Mouse (Mus musculus) heart, postnatal 0 days (tissue): ENCODE data around the gene Atxn3. TPM values are rescaled to one million over a fixed set of nuclear protein-coding genes. Genes with fewer than 3 reads are reported as not detected.

Experiments used
- ATAC-seq: fragments of 200-750 bp; cut with Nextera tagmentation; 2 replicates; pipeline ENCODE4 v1.8.0; 2017; ENCODE audit warnings: low read depth, moderate number of reproducible peaks, moderate library complexity; ENCODE audit not compliant: insufficient read depth
- DNase-seq: peaks from one replicate; pipeline ENCODE4 v3.0.0-alpha.2; 2016; ENCODE audit warnings: low spot score
- H3K27ac ChIP-seq: fragments of 300-500 bp; sonication (generic); 2 replicates; pipeline ENCODE4 v1.5.1; 2014; ENCODE audit warnings: low read depth, mild to moderate bottlenecking
- H3K27me3 ChIP-seq: fragments of 300-500 bp; sonication (generic); 2 replicates; pipeline ENCODE4 v1.6.1; 2014; ENCODE audit warnings: low read length, mixed read lengths; ENCODE audit not compliant: control insufficient read depth, insufficient read depth
- H3K36me3 ChIP-seq: fragments of 300-500 bp; sonication (generic); replicated peaks from 2 replicates; pipeline ENCODE4 v1.6.1; 2014; ENCODE audit warnings: low read length, mixed read lengths; ENCODE audit not compliant: control insufficient read depth, insufficient read depth
- H3K4me1 ChIP-seq: fragments of 300-500 bp; sonication (generic); 2 replicates; pipeline ENCODE4 v1.6.1; 2014; ENCODE audit warnings: antibody characterized with exemption; ENCODE audit not compliant: control insufficient read depth, insufficient read depth
- H3K4me2 ChIP-seq: fragments of 300-500 bp; sonication (generic); 2 replicates; pipeline ENCODE4 v1.6.1; 2014; ENCODE audit warnings: low read depth, mild to moderate bottlenecking, low read length, moderate library complexity
- H3K4me3 ChIP-seq: fragments of 300-500 bp; sonication (generic); 2 replicates; pipeline ENCODE4 v1.5.1; 2014; ENCODE audit warnings: low read depth, low read length
- H3K9ac ChIP-seq: fragments of 300-500 bp; sonication (generic); replicated peaks from 2 replicates; pipeline ENCODE4 v1.6.1; 2014; ENCODE audit warnings: low read depth, low read length, mixed read lengths
- H3K9me3 ChIP-seq: fragments of 300-500 bp; sonication (generic); replicated peaks from 2 replicates; pipeline ENCODE4 v1.6.1; 2016; ENCODE audit warnings: low read length; ENCODE audit not compliant: control insufficient read depth
- CTCF ChIP-seq: IDR thresholded peaks from 2 replicates; pipeline ENCODE4 v1.5.1; 2016; ENCODE audit warnings: antibody characterized with exemption, control low read depth, low read depth
- EP300 ChIP-seq: IDR thresholded peaks from 2 replicates; pipeline ENCODE4 v1.6.1; 2016; ENCODE audit warnings: antibody characterized with exemption, low read depth
- WGBS: fragments of 180-500 bp; shearing (Covaris S2); extraction: QIAGEN DNeasy Blood & Tissue Kit; methylation state at CpG from one replicate; pipeline ENCODE4 v1.1.7; 2014; 5-methylcytosine and 5-hydroxymethylcytosine counted together
- polyA plus RNA-seq: library from polyadenylated mRNA; unstranded; fragments of >200 nt; fragmentation: Nextera tagmentation; extraction: Ambion mirVana; gene quantifications from 2 replicates; pipeline ENCODE4 v1.2.1, GENCODE M21; 2015
- total RNA-seq: library from RNA; depleted of rRNA; stranded (reverse); fragments of >200 nt; gene quantifications from 2 replicates; pipeline ENCODE4 v1.2.3, GENCODE M21; 2014; ENCODE audit warnings: low replicate concordance

The Atxn3 gene
- total and polyA plus RNA-seq, 2 experiments from 2014 or later, result 7.2 to 15.8 TPM

GRCm38 (mm10) chr12:101911346-101911745, 46.7 kb downstream of the Atxn3 start:
- Histone ChIP-seq H3K27ac (no peak overlapping the region), H3K36me3 (peaks cover 10% of the 10 kb centered on the region), H3K4me1 (peaks cover 24% of the 10 kb centered on the region), H3K9ac (no peak overlapping the region), H3K9me3 (no peaks in the 10 kb centered on the region), H3K4me2 (peak overlapping the region; percentile 79), H3K4me3 (peak overlapping the region; percentile 83; the same call in 1 of the 2 replicates), H3K27me3 (no peaks in the 10 kb centered on the region)
- WGBS, result 79% methylated on average over 3 of the region's 3 CpGs
- TF ChIP-seq EP300, result no peak
- TF ChIP-seq CTCF, result no peak
- ATAC-seq (no peak), DNase-seq (no peak)

- Histone ChIP-seq H3K36me3 (peaks cover 16% of the 10 kb centered on the region), H3K4me3 (no peak overlapping the region), H3K27ac (no peak overlapping the region), H3K9ac (no peak overlapping the region), H3K27me3 (no peaks in the 10 kb centered on the region), H3K9me3 (no peaks in the 10 kb centered on the region), H3K4me2 (no peak overlapping the region), H3K4me1 (peaks cover 24% of the 10 kb centered on the region)
- ATAC-seq (no peak), DNase-seq (no peak)
- TF ChIP-seq EP300 (no peak), CTCF (no peak)
- WGBS, result 80% methylated on average over 6 of the region's 6 CpGs
Measured at GRCm38 (mm10) chr12:101910360-101910759, 47.7 kb downstream of the Atxn3 start.

- 89% methylated on average over 12 of the region's 12 CpGs for WGBS
Measured at GRCm38 (mm10) chr12:101905817-101906216, 52.2 kb downstream of the Atxn3 start.

GRCm38 (mm10) chr12:101904906-101905305, 53.1 kb downstream of the Atxn3 start:
- H3K27me3 ChIP-seq, result no peaks in the 10 kb centered on the region
- no peak overlapping the region for H3K27ac ChIP-seq
- H3K4me2 ChIP-seq, result no peak overlapping the region
- H3K36me3 ChIP-seq, result peaks cover 38% of the 10 kb centered on the region
- no peak overlapping the region for H3K4me3 ChIP-seq
- H3K9me3 ChIP-seq, result no peaks in the 10 kb centered on the region
- ATAC-seq, result no peak
- no peak overlapping the region for H3K9ac ChIP-seq
- 91% methylated on average over 4 of the region's 4 CpGs for whole genome bisulfite sequencing
- TF ChIP-seq CTCF (no peak), EP300 (no peak)
- no peaks in the 10 kb centered on the region for H3K4me1 ChIP-seq
- DNase-seq, result no peak

More at GRCm38 (mm10) chr12:101905817-101906216, 52.2 kb downstream of the Atxn3 start:
- Histone ChIP-seq H3K4me2 (no peak overlapping the region), H3K27ac (no peak overlapping the region), H3K9ac (no peak overlapping the region), H3K4me3 (no peak overlapping the region), H3K27me3 (no peaks in the 10 kb centered on the region), H3K4me1 (peaks cover 4% of the 10 kb centered on the region; the same call in 1 of the 2 replicates), H3K9me3 (no peaks in the 10 kb centered on the region), H3K36me3 (peaks cover 35% of the 10 kb centered on the region)
- TF ChIP-seq EP300, result no peak
- no peak for TF ChIP-seq CTCF
- ATAC-seq, result no peak
- DNase-seq, result no peak

GRCm38 (mm10) chr12:101904170-101904569, 53.9 kb downstream of the Atxn3 start:
- H3K36me3 ChIP-seq, result peaks cover 36% of the 10 kb centered on the region
- H3K4me1 ChIP-seq, result no peaks in the 10 kb centered on the region
- ATAC-seq, result no peak
- H3K27ac ChIP-seq, result no peak overlapping the region
- H3K4me2 ChIP-seq, result no peak overlapping the region
- no peaks in the 10 kb centered on the region for H3K9me3 ChIP-seq
- DNase-seq, result no peak
- H3K4me3 ChIP-seq, result no peak overlapping the region
- H3K27me3 ChIP-seq, result no peaks in the 10 kb centered on the region
- H3K9ac ChIP-seq, result no peak overlapping the region
- WGBS, result 73% methylated on average over 3 of the region's 3 CpGs
- TF ChIP-seq CTCF, result no peak
- no peak for TF ChIP-seq EP300

- H3K9me3 ChIP-seq, result no peaks in the 10 kb centered on the region
- no peak overlapping the region for H3K4me2 ChIP-seq
- no peak for TF ChIP-seq EP300
- TF ChIP-seq CTCF, result no peak
- H3K4me3 ChIP-seq, result no peak overlapping the region
- ATAC-seq (no peak), DNase-seq (no peak)
- no peak overlapping the region for H3K27ac ChIP-seq
- no peaks in the 10 kb centered on the region for H3K27me3 ChIP-seq
- no peak overlapping the region for H3K9ac ChIP-seq
- H3K36me3 ChIP-seq, result peaks cover 26% of the 10 kb centered on the region
- 58% methylated on average over 2 of the region's 2 CpGs for WGBS
- H3K4me1 ChIP-seq, result no peaks in the 10 kb centered on the region
Measured at GRCm38 (mm10) chr12:101899671-101900245, 58.3 kb downstream of the Atxn3 start.
